Mouse (Mus musculus): Measurements from ENCODE around the gene Prrc2b.

- TF ChIP-seq CTCF (IDR thresholded peaks at IDR 0.05; ENCODE audit: low read depth) (no peak), EP300 (optimal IDR thresholded peaks at IDR 0.05) (no peak)
Observed at GRCm38 (mm10) chr2:32179363-32179762, 28.5 kb downstream of the Prrc2b start.

Data from stomach, postnatal 0 days (tissue).